Mouse (Mus musculus) ovary, adult 18-20 months (tissue): Measurements from ENCODE around the gene Nfu1.

Experiments used
- DNase-seq: peaks from one replicate; pipeline ENCODE4 v3.0.0; 2022; ENCODE audit warnings: low spot score, mixed read lengths

The Nfu1 gene

DNA sequence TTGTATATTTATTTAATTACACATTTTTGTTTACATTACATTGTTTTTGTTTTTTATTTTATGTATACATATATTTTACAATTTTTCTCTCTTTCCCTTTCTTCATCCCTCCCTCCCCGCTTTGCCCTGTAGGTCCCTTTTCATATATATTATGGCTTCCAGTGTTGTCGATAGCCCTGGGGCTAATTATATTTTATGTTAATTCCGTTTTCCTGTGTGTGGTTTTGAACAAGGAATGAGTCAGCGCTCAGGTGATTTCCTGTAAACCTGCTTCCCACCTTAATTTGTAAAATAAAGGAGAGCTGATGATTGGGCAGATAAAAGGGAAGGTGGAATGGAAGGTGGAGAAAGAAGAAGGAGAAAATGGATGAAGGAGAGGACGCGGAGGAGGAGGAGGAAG is at the start of gene Nfu1:
Gene Nfu1 (plus strand): TSS at position 350 of the 400 bp plus-strand sequence.
- DNase-seq, result no peak

DNA sequence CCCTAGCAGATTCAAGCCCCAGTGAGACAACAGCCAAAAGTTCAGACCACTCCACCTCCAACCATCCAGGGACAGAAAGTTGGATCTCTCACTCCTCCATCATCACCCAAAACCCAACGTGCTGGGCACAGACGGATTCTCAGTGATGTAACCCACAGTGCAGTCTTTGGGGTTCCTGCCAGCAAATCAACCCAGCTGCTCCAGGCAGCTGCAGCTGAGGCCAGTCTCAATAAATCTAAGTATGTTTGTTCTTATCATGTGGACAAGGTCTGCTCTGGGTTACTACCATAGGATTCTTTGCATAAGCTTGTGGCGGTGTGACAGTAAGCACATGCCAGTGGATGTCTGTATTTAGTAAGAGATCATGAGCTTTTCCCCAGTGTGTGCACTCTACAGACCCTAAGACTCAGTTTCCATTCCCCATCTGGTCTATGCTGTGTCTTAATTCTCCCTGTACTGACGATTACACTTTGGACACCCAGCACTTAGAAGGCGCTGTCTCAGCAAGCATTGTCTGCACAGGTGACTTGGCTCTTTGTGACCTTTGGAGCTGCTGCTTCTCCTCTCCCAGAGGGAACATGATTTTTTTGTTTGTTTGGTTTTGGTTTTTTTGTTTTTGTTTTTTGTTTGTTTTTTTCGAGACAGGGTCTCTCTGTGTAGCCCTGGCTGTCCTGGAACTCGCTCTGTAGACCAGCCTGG is 44.9 kb upstream of the Nfu1 start:
- DNase-seq, result no peak

DNA sequence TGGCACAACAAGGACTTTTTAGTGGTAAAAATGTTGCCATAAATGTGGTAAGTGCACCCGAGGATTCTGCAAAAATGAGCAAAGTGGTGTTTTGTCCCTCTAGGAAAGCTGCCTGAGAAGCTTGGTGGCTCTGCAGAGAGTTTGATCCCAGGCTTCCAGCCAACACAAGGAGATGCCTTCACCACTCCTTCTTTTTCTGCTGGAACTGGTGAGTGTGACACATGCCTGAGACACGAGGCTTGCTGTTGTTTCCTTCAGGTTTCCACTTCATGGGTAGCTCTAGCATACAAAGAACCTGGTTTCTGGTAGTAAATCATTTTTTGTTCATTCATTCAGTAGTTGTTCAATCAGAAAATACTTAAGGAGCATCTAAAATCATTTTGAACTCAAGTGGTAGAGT is 41.9 kb upstream of the Nfu1 start:
- no peak for DNase-seq

DNA sequence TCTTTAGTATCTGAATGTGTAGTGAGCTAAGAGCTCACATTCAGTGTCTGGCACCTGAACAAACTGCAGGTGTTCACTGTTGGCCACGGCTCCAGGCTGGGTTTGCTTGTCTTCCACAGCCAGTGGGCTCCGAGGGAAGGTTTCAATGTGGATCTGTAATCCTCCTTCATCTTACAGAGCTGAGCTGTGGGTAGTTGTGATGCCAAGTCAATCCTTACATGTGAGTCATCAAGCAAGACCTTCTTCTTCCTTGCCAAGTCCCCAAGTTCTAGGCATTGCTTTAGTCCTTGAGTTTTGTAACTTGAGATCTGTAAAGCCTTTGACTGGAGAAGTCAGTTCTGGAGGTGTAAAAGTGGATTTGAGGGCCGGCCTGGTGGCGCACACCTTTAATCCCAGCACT is 35.1 kb upstream of the Nfu1 start:
- DNase-seq, result no peak

DNA sequence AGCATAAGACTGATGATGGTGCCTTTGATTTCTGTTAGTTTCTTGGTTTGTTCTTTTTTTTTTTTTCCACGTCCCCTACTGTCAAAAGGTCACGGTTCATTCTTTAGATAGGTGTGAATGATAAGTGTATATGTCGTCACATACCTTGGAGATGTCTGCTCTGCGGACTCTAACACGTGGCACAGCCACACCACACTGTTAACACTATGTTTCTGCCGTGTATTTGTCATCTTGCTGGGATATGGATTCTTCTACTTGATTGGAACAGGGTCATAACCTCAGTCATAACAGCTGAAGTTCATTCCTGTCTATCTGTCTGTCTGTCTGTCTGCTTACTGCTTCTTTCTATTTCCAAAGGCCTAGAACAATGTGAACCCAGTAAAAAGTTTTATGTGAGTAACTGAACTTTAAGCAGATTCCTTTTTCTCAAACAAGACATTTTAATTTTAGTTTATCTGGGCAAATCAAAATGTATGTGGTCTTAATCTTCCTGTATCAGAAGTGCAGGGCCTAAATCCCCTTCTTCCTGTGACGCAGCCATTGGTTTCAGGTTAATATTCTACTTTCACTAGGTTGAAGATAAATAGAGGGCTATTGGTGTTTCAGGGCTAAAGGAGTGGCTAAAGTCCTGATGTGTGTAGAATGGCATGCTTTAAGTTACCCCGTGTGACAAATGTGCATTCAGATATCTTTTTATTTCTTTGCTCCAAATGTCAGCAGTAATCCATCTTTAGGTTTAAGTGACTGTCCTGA is 30.7 kb upstream of the Nfu1 start:
- no peak for DNase-seq

DNA sequence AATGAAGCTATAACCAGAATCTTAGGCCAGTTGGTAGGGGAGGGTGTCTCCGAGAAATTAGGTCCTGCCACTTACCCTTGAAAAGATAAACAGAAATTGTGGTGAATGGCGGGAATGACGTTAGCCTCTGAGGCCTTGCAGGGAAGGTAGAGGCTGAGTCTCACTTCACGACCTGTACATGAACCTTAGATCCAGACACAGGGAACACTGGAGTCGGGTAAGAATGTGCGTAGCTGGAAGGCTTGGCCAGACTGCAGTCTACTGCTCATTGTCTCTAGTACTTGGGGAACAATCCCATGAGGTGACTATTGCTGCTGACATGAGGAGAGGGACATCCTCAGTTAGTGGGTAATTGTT is 30.1 kb upstream of the Nfu1 start:
- no peak for DNase-seq

DNA sequence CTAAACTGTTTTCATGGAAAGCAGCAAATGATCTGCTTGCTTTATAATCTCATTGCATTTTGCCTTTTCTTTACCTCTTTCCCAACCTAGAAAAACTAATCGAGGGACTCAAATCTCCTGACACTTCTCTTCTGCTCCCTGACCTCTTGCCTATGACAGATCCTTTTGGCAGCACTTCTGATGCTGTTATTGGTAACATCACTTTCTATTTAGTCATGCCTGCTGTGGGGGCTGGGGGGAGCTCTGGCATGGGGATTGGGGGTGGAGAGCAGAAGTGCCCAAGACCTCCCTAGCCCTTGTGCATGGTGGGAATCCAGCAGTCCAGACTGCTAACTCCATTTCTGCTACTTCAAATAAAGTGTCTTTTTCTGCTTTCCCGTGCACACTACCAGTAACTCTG is 27.8 kb upstream of the Nfu1 start:
- DNase-seq, result no peak

DNA sequence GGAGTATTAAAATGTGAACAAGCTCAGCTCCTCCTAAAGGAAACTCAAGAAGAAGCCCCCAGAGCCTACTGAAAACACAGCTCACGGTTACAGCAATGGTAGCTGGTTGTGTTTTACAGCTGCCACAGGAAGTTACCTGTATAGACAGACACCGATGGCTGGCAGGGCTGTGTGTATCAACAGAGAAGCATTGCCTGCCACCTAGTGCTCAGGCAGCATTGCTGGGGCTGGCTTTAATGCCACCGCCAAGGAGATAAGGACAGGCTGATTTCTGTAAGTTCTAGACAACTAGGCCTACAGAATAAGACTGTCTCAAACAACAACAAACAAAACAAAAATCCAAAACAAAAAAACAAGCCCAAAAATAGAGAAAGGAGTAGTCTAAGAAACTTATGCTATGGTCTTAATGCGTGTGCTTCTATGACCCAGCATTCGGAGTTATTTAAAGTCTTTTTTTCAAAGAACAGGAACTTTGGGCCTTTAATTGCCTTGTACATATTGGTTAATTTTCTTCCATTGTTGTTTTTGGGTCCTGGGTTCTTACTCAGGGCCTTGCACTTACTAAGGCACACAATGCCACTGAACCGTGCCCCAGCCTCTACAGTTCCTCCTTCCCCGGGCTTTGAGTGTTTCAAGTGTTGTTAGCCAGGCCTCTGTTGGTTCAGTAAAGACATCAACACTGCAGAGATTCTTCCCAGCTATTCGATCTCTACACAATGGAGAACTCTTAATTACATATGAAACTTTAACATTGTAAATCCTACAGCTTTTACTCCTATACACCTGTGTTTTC is 23.5 kb upstream of the Nfu1 start:
- DNase-seq, result no peak

DNA sequence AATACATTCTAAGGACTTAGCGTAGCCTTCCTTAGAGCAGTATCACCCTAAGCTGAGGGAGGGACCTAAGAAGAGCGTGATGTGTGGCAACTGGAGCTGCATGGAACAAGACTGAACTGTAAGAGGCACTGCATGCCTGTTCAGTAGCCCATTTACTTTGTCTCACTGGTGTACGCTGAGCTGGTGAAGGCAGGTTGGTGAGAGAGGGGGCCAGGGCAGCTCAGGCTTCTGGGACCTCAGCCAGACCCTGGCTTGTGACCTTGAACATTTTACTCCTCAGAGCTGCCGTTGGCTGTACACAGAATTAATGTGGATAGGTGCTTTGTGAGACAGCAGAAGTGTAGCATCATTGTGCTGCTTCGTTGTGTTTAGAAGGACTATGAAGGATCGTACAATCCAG is 19.5 kb upstream of the Nfu1 start:
- DNase-seq, result peak; percentile 73

DNA sequence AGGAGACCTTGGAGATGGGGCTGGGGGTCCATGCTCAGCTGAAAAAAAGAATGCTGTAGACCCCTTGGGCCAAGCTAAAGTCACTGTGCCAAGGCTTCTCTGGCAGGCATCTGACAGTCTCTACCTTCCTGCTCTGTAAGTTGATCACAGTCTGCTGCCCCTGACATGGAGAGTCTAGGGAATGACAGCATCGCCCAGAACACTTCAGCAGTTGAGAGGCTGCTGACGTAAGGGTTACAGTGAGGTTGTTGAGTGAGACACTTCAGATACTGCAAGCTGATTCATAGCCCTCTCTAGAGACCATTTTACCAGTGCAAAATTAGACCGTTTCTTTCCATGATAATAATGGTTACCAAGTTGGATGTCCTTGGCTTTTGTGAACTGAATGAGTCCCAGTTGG is 18.0 kb upstream of the Nfu1 start:
- no peak for DNase-seq

DNA sequence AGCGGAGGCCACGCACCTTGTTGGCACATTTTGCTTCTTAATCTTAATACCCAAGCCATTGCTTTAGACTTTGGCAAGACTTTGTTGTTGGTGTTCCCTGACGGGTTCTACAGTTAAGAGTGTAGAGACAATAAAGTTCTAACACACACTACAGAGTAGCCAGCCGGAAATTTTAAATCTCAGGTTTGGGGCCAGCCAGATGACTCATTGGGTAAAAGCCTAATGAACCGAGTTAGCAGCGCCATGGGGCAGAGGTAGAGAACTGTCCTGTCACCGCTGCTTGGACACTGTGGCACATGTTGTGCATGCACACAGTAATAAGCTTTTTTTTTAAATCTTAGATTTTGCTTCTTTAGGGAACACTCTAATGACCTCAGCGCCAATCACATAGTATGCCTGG is 16.7 kb upstream of the Nfu1 start:
- DNase-seq, result no peak

DNA sequence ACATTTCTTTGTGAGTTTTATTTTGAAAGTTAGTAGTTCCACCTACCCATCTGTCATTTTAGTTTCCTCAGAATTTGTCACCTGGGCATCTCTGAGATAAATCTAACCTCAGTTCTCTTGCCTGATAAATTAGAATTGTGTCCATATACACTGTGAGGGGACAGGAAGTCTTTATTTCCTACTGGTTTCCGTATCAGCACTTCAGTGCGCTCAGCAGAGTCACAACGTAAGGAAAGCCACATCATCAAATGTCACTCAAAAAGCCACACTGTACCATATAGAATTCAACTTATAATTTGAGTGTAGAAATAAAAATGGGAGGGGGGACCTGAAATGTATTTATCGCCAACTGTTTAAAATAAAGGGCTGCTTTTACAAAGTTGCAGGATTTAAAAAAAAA is 14.8 kb upstream of the Nfu1 start:
- DNase-seq, result no peak

DNA sequence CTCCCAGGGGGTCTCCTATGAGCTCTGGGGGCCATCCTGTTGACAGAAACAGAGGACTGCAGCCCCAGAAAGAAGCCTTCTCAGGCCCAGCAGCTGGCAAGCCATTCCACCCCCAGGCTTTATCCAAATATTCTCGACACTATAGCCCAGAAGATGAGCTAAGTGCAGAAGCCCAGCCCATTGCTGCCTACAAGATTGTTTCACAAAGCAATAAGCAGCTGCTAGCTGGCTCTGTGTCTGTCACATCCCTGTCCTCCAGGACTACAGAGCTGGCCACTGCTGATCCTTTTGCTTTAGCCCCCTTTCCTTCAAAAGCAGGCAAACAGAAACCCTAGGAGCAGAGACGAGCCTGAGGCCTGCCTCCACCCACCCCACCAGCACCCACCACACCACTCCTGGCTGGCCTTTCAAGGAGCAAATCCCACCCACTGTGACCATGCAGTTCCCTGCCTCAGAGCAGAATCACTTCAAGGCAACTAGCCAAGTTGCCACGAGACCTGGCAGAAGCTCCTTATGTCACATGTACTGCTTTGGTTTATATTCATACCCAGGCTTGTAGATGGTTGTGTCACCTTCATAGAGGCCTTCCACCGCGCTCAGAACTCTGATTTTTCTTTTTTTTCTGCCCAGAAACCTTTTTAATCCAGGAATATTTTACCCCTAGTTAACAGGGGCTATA is 12.3 kb upstream of the Nfu1 start:
- no peak for DNase-seq

DNA sequence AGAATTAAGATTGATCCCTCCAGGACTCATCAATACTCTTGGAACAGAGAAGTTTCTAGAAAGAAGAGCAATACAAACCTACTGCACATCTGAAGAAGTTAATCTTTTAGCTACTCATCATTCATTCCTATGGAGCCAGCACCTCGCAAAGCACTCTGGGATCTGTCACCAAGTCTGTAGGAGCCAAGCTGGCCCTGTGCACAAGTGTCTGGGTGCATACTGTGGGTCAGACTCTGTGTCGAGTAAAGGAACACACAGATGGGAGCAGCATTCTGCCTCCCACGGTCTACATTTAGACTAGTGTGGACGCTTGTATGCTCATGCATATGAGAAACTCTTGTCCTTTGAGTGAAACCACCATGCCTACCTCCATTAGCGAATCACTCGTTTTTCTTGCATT is 11.7 kb upstream of the Nfu1 start:
- DNase-seq, result no peak

DNA sequence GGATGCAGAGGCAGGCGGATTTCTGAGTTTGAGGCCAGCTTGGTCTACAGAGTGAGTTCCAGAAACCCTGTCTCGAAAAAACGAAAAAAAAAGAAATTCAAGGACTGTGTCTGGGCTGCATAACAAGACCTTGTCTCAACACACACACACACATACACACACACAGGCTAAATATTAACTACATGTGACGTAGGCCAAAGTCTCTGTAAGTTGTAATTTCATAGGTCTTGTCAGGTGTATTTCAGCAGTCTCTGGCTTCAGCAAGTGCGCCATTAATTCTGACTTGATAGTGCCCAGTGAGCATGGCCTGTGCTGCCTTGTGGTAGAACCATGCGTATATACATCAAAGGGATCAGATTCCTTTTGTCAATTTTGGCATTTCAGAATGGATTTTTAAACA is 7.0 kb upstream of the Nfu1 start:
- no peak for DNase-seq

DNA sequence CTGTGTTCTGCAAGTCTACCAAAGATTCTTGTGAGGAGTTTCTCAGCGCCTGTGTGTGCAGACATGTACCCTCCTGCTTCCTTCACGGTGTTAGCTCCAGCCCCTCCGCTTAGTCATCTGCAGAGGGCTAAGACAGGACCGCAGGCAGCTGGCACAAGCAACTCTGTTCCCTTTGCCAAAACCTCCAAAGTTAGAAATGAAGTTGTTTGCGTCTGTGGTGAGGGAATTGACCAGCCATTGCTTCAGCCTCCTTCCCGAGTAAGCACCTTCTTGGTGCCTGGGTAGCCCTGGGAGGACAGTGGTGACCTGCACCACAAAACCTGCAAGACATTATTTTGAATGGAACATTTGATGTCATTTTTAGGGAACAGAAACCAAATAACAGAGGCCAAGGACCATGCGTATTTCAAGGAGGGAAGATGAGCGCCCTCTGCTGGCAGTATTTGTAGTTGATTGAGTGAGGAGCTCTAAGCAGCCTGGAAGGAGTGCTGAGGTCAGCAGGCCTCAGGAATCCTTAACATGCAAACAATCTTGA is 6.4 kb upstream of the Nfu1 start:
- peak; percentile 66 for DNase-seq

DNA sequence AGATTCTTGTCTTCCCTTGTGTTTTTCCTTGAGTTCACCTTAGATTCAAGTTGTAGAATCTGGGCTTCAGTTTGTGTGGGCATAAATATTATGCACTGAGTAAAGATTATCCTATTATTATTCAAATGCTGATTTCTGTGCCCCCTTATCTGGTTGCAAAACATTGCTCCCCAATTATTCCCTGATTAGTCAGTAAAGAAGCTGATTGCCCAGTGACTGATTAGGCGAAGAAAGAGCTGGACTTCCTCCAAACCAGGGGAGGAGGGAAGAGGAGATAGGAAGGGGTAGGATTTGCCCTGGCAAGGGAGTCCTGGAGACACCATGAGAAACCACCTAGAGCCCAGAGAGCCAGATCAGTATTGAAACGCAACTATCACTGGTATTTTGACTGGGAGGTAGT is 4.9 kb upstream of the Nfu1 start:
- no peak for DNase-seq

DNA sequence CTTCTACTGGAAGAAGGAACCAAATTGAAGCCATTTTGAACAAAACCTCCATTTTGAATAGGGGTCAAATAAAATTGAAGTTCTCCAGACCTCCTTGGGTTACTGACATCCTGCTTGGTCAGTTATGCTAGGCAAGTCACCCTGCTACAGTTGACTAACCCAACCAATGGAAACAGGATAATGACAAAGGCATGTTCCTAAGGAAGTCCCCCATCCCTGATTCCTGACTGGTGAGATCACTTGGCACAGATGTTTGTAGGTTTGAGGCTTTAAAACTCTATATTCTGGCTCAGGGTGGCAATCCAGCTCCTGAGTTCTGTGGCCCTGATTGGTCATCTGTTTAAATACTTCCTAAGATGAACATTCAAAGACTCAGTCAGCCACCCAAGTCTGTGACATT is 3.5 kb upstream of the Nfu1 start:
- no peak for DNase-seq

DNA sequence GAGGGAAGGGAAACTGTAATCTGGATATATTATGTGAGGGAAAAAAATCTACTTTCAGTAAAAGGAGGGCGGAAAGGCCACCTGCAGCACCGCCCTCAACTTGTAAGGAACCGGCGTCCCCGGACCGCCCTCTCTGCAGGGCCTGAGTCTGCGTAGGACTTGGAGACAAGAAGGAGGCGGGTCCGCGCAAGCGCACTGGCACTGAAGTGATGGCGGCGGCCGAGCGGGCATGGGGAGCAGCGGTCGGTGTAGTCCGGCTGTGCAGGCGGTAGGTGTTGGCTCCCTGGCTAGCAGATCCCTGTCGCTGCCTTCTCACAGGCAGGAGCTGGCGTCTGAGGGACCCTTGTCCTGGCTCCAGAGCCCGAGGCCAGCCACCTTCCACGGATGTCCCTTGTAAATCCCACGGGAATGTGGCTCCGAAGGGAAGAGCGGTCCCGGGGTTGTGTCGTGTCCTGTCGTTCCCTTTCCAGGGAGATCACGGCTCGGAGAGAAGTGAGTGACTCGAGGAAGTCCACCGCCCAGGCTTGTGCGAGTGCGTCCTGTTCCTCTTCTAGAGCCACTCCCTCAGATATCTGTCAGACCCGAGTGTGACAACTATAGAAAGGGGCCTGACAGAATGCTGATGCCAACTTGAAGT is 774 bp downstream of the Nfu1 start:
- DNase-seq, result peak; percentile 92

DNA sequence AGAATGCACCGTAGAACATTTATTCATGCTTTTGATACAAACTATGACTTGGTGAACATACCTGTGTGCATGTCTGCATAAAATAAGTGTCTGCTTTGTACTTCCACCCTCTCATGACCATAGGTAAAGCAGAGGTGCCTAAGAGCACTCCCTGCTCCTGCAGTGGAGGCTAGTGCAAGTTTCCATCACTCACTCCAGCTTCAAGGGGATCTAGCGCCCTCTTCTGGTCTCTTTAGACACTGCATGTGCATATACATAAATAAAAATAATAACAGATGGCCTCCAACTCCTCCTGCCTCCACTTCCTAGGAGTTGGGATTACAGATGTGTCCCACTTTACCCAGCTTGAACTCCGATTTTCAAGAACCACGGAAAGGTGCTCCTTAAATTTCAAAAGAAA is 7.9 kb downstream of the Nfu1 start:
- DNase-seq, result no peak

DNA sequence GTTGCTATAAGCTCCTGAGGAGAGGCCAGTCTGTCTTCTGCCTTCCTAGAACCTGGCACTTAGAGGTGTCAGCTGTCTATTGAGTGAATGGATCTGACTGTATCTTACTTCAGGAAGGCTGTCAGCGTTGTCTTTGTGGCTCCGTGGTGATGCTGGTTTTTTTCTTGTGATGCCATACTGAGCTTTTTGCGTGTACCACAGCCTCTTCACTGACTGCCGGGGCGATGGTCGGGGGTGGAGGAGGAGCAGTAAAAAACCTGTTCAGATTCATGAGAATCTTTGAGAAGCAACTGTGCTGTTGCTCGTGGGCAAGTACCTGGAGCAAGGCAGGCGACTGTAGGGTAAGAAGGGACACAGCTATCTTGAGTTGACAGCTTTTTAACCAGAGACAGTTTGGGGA is 9.8 kb downstream of the Nfu1 start:
- no peak for DNase-seq

DNA sequence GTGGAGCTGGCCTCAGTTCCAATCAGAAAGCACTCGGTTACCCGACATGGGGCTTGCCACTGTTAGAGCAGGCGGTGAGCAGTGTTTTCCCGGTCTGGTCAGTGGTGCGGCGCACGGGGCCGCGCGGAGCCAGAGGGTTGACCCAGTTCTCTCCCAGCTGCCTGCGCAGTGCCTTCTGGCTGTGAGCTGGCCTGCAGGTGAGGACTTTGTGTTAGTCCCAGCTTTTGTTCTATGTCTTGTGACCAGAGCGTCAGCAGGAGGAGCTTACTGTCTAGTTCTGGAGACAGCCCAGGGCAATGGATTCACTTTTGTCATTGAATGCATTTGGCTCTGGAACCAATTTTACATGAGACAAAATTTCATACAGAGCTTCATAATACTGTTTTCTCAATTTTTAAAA is 12.8 kb downstream of the Nfu1 start:
- DNase-seq, result no peak
